Mouse (Mus musculus) MEL (cell line): ENCODE results near the gene AC134908.4. TPM values are rescaled to one million over a fixed set of nuclear protein-coding genes. Genes with fewer than 3 reads are reported as not detected.

Experiments
- DNase-seq: peaks from one replicate; pipeline ENCODE4 v3.0.0; 2011; ENCODE audit warnings: low read depth, low spot score
- H3K27ac ChIP-seq: 2 replicates; pipeline ENCODE4 v1.5.1; 2012; ENCODE audit warnings: low read depth, mild to moderate bottlenecking, control low read depth, low read length, moderate library complexity; ENCODE audit not compliant: control insufficient read depth
- H3K27me3 ChIP-seq, 2 experiments: fragments of 150-350 bp in 1 of 2; sonication (generic) in 1 of 2; 2 replicates each; pipeline ENCODE4 v1.6.1; 2012; ENCODE audit warnings: low read length in 2 of 2, mild to moderate bottlenecking in 2 of 2, improper control_type of control experiment in 1 of 2, moderate library complexity in 1 of 2; ENCODE audit not compliant: insufficient read depth in 2 of 2, control insufficient read depth in 1 of 2
- H3K36me3 ChIP-seq, 2 experiments: 2 replicates each; pipeline ENCODE4 v1.6.1; 2012 to 2014; ENCODE audit warnings: low read length in 2 of 2, improper control_type of control experiment in 1 of 2, inconsistent platforms in 1 of 2, mild to moderate bottlenecking in 1 of 2; ENCODE audit not compliant: insufficient read depth in 2 of 2, control insufficient read depth in 1 of 2
- H3K4me1 ChIP-seq, 2 experiments: fragments of 150-350 bp in 1 of 2; sonication (generic) in 1 of 2; 2 replicates each; pipeline ENCODE4 v1.6.1; 2012; ENCODE audit warnings: low read length in 2 of 2, improper control_type of control experiment in 1 of 2, mild to moderate bottlenecking in 1 of 2; ENCODE audit not compliant: insufficient read depth in 2 of 2, control insufficient read depth in 1 of 2
- H3K4me3 ChIP-seq, 2 experiments: fragments of 150-350 bp in 1 of 2; sonication (generic) in 1 of 2; 2 replicates each; pipeline ENCODE4 v1.5.1; 2012; ENCODE audit warnings: low read depth in 2 of 2, low read length in 2 of 2, mild to moderate bottlenecking in 2 of 2, moderate library complexity in 2 of 2, control low read depth in 1 of 2, improper control_type of control experiment in 1 of 2; ENCODE audit not compliant: control insufficient read depth in 1 of 2, insufficient read depth in 1 of 2
- H3K79me2 ChIP-seq: 2 replicates; pipeline ENCODE4 v1.6.1; 2012; ENCODE audit warnings: mild to moderate bottlenecking, low read length, moderate library complexity; ENCODE audit not compliant: control insufficient read depth, poor library complexity, insufficient read depth
- H3K9ac ChIP-seq: 2 replicates; pipeline ENCODE4 v1.6.1; 2012; ENCODE audit warnings: low read depth, mild to moderate bottlenecking, control low read depth, low read length, moderate library complexity; ENCODE audit not compliant: control insufficient read depth, poor library complexity, severe bottlenecking
- H3K9me3 ChIP-seq: fragments of 150-350 bp; sonication (generic); replicated peaks from 2 replicates; pipeline ENCODE4 v1.6.1; 2012; ENCODE audit warnings: mild to moderate bottlenecking, low read length, improper control_type of control experiment, moderate library complexity; ENCODE audit not compliant: insufficient read depth
- BHLHE40 ChIP-seq: IDR thresholded peaks from 2 replicates; pipeline ENCODE4 v1.6.1; 2012; ENCODE audit warnings: low read depth, mild to moderate bottlenecking, inconsistent platforms, low read length, improper control_type of control experiment, borderline replicate concordance
- ELF1 ChIP-seq: IDR thresholded peaks from 2 replicates; pipeline ENCODE4 v1.6.1; 2014; ENCODE audit warnings: low read depth, mild to moderate bottlenecking, inconsistent platforms, low read length, improper control_type of control experiment, moderate library complexity
- EP300 ChIP-seq, 2 experiments: IDR thresholded peaks; 2 replicates each; pipeline ENCODE4 v1.6.1; 2011; ENCODE audit warnings: improper control_type of control experiment in 2 of 2, low read length in 2 of 2, low read depth in 1 of 2, mild to moderate bottlenecking in 1 of 2
- ETS1 ChIP-seq: IDR thresholded peaks from 2 replicates; pipeline ENCODE4 v1.6.1; 2012; ENCODE audit warnings: low read depth, mild to moderate bottlenecking, inconsistent platforms, low read length, improper control_type of control experiment, moderate library complexity
- GABPA ChIP-seq: IDR thresholded peaks from 2 replicates; pipeline ENCODE4 v1.6.1; 2012; ENCODE audit warnings: low read depth, mild to moderate bottlenecking, inconsistent platforms, low read length, improper control_type of control experiment, moderate library complexity
- HCFC1 ChIP-seq: IDR thresholded peaks from 2 replicates; pipeline ENCODE4 v1.6.1; 2012; ENCODE audit warnings: low read depth, mild to moderate bottlenecking, inconsistent platforms, low read length, improper control_type of control experiment, moderate library complexity
- MAFK ChIP-seq: IDR thresholded peaks from 2 replicates; pipeline ENCODE4 v1.6.1; 2011; ENCODE audit warnings: low read depth, mild to moderate bottlenecking, low read length, improper control_type of control experiment, borderline replicate concordance
- MAZ ChIP-seq: IDR thresholded peaks from 2 replicates; pipeline ENCODE4 v1.6.1; 2012; ENCODE audit warnings: low read depth, mild to moderate bottlenecking, inconsistent platforms, low read length, improper control_type of control experiment
- MEF2A ChIP-seq: IDR thresholded peaks from 2 replicates; pipeline ENCODE4 v1.6.1; 2014; ENCODE audit warnings: low read depth, mild to moderate bottlenecking, inconsistent platforms, low read length, improper control_type of control experiment; ENCODE audit not compliant: poor library complexity, insufficient replicate concordance, severe bottlenecking; ENCODE audit errors: extremely low read depth
- MXI1 ChIP-seq: IDR thresholded peaks from 2 replicates; pipeline ENCODE4 v1.6.1; 2011; ENCODE audit warnings: mild to moderate bottlenecking, low read depth, low read length, improper control_type of control experiment
- MYB ChIP-seq: IDR thresholded peaks from 2 replicates; pipeline ENCODE4 v1.6.1; 2011; ENCODE audit warnings: mild to moderate bottlenecking, low read depth, low read length, improper control_type of control experiment
- NELFE ChIP-seq: IDR thresholded peaks from 2 replicates; pipeline ENCODE4 v1.6.1; 2011; ENCODE audit warnings: low read depth, low read length, improper control_type of control experiment
- POLR2A ChIP-seq, 2 experiments: IDR thresholded peaks; 2 replicates each; pipeline ENCODE4 v1.6.1; 2011 to 2012; ENCODE audit warnings: low read length in 2 of 2, mild to moderate bottlenecking in 2 of 2, control low read depth in 1 of 2, improper control_type of control experiment in 1 of 2, low read depth in 1 of 2, moderate library complexity in 1 of 2; ENCODE audit not compliant: control insufficient read depth in 1 of 2, insufficient read depth in 1 of 2, poor library complexity in 1 of 2
- RAD21 ChIP-seq: IDR thresholded peaks from 2 replicates; pipeline ENCODE4 v1.6.1; 2011; ENCODE audit warnings: mild to moderate bottlenecking, low read depth, low read length, improper control_type of control experiment
- SIN3A ChIP-seq: IDR thresholded peaks from 2 replicates; pipeline ENCODE4 v1.6.1; 2012; ENCODE audit warnings: low read length, improper control_type of control experiment, inconsistent platforms
- SMC3 ChIP-seq: IDR thresholded peaks from 2 replicates; pipeline ENCODE4 v1.6.1; 2011; ENCODE audit warnings: low read depth, low read length, improper control_type of control experiment
- TAL1 ChIP-seq: IDR thresholded peaks from 2 replicates; pipeline ENCODE4 v1.6.1; 2012; ENCODE audit warnings: mild to moderate bottlenecking, inconsistent platforms, low read length, moderate library complexity, mixed read lengths
- TBP ChIP-seq: IDR thresholded peaks from 2 replicates; pipeline ENCODE4 v1.8.0; 2011; ENCODE audit warnings: low read depth, low read length, improper control_type of control experiment
- UBTF ChIP-seq: IDR thresholded peaks from 2 replicates; pipeline ENCODE4 v1.6.1; 2012; ENCODE audit warnings: low read depth, mild to moderate bottlenecking, inconsistent platforms, low read length, improper control_type of control experiment, moderate library complexity, borderline replicate concordance; ENCODE audit not compliant: insufficient read depth
- USF1 ChIP-seq: IDR thresholded peaks from 2 replicates; pipeline ENCODE4 v1.6.1; 2014; ENCODE audit warnings: low read depth, mild to moderate bottlenecking, inconsistent platforms, low read length, improper control_type of control experiment, moderate library complexity
- ZKSCAN1 ChIP-seq: IDR thresholded peaks from 2 replicates; pipeline ENCODE4 v1.6.1; 2012; ENCODE audit warnings: low read depth, mild to moderate bottlenecking, inconsistent platforms, low read length, improper control_type of control experiment, moderate library complexity
- ZMIZ1 ChIP-seq: IDR thresholded peaks from 2 replicates; pipeline ENCODE4 v1.6.1; 2012; ENCODE audit warnings: low read depth, mild to moderate bottlenecking, inconsistent platforms, low read length, improper control_type of control experiment, moderate library complexity
- polyA plus RNA-seq, 2 experiments: library from polyadenylated mRNA; stranded (reverse) in 1 of 2; unstranded in 1 of 2; fragments of >175 nt in 1 of 2; fragments of >200 nt in 1 of 2; gene quantifications; 2 replicates each; pipeline versions ENCODE4 v1.2.1 to v1.2.4; 2012; ENCODE audit warnings: low replicate concordance in 2 of 2, low read depth in 1 of 2; ENCODE audit not compliant: insufficient read length in 2 of 2, insufficient read depth in 1 of 2, missing spikeins in 1 of 2
- total RNA-seq: library from RNA; depleted of rRNA; stranded (reverse); fragments of 300-350 nt; gene quantifications from 2 replicates; pipeline ENCODE4 v1.2.3, GENCODE M21; 2012

AC134908.4 gene
- total and polyA plus RNA-seq, 3 experiments = 0.92 TPM; not detected in 2

GRCm38 (mm10) chr17:25825984-25826570, 30.6 kb upstream of the AC134908.4 start:
- TF ChIP-seq USF1 (no peak), POLR2A (IDR thresholded peaks at IDR 0.05; ENCODE audit: control insufficient read depth in 1 of 2, insufficient read depth in 1 of 2, low read depth in 1 of 2, low read length in 2 of 2, poor library complexity in 1 of 2) (no peak), TAL1 (no peak), EP300 (IDR thresholded peaks at IDR 0.05; ENCODE audit: low read depth in 1 of 2, low read length in 2 of 2) (no peak), ZKSCAN1 (no peak), UBTF (no peak), RAD21 (no peak)
- peaks cover 0 to 12% of the 10 kb centered on the region in 2 experiments; a peak in 2 of 4 replicates for H3K36me3 ChIP-seq
- H3K27me3 ChIP-seq = no peaks in the 10 kb centered on the region
- no peak for DNase-seq
- no peak overlapping the region for H3K9ac ChIP-seq
- no peak overlapping the region for H3K4me3 ChIP-seq
- H3K9me3 ChIP-seq = no peaks in the 10 kb centered on the region
- no peak overlapping the region for H3K27ac ChIP-seq
- peaks cover 0 to 33% of the 10 kb centered on the region in 2 experiments; a peak in 2 of 4 replicates for H3K4me1 ChIP-seq
- peaks cover 44% of the 10 kb centered on the region for H3K79me2 ChIP-seq

DNA sequence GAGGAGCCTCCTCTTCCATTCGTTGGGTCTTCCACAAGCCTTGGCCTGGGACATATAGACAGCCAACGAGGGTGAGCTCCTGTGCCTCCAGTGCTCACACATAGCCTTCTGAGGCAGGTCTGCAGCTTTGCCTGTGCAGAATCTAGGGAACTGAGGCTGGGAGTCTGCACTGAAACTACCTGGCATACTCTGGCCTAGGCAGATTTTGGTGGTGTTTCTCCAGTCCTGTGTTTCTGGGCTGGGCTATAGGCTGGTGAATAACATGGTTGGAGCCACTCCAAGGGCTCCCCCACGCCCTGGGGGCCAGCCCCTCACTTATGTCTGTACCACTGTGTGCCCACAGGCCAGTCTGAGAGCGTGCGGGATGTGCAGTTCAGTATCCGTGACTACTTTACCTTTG, 29.9 kb upstream of the AC134908.4 start:
- Histone ChIP-seq H3K4me3 (peak overlapping the region; percentile 73 to 89), H3K27me3 (no peaks in the 10 kb centered on the region; a peak in 1 of 4 replicates), H3K9ac (peak overlapping the region; percentile 63), H3K4me1 (peaks cover 0 to 29% of the 10 kb centered on the region in 2 experiments; a peak in 2 of 4 replicates)
- TF ChIP-seq TBP (no peak), SMC3 (no peak)
- TF ChIP-seq, all 39 proteins: peak for 0
- Histone ChIP-seq H3K27ac (no peak overlapping the region), H3K36me3 (peaks cover 0 to 11% of the 10 kb centered on the region in 2 experiments; a peak in 2 of 4 replicates), H3K9me3 (no peaks in the 10 kb centered on the region), H3K79me2 (peaks cover 38% of the 10 kb centered on the region)
- DNase-seq = no peak

DNA sequence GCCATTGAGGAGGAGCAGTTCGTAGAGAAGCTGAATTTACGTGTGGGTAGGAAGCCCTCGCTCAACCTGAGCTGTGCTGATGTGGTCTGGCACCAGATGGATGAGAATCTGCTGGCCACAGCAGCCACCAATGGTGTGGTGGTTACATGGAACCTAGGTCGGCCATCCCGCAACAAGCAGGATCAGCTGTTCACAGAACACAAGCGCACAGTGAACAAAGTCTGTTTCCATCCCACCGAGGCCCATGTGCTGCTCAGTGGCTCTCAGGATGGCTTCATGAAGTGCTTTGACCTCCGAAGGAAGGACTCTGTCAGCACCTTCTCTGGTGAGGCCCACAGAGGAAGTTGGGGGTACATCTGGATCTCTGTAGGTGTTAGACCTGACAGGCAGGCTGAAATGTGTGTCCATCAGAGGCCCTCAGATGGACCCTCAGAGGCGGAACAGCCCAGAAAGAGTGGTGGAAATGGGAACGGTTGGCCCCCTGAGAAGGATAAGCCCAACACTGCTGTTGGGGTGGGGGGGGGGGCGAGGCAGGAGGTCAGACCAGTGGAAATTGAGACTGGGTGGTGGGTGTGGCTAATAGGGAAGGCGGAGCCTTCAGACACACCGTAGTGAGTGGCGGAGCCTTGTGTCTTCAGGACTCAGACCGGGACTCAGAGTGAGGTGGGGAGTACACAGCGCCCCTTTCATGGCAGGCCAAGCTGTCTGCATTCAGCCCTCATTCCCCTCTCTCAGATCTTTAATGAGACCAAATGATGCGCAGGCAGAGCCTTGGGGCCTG, 29.1 kb upstream of the AC134908.4 start:
- Histone ChIP-seq H3K4me1 (peaks cover 0 to 21% of the 10 kb centered on the region in 2 experiments; a peak in 2 of 4 replicates), H3K9ac (peak overlapping the region; percentile 72), H3K4me3 (peak overlapping the region; percentile 73 to 89), H3K27ac (peak overlapping the region; percentile 40), H3K27me3 (no peaks in the 10 kb centered on the region; a peak in 1 of 4 replicates), H3K79me2 (peaks cover 32% of the 10 kb centered on the region), H3K36me3 (peaks cover 0 to 7% of the 10 kb centered on the region in 2 experiments; a peak in 2 of 4 replicates), H3K9me3 (no peaks in the 10 kb centered on the region)
- DNase-seq = peak; percentile 81
- TF ChIP-seq MYB (no peak), TAL1 (no peak), MAZ (0 out of 2 replicates have a peak, but pooled peaks have one; percentile 34), MEF2A (no peak), HCFC1 (0 out of 2 replicates have a peak, but pooled peaks have one; percentile 39), SIN3A (peak; percentile 73), ZKSCAN1 (no peak), NELFE (peak; percentile 32), USF1 (no peak), ELF1 (no peak), BHLHE40 (no peak), MXI1 (peak; percentile 26), GABPA (no peak), MAFK (no peak), ZMIZ1 (0 out of 2 replicates have a peak, but pooled peaks have one; percentile 26), POLR2A (IDR thresholded peaks at IDR 0.05; ENCODE audit: control insufficient read depth in 1 of 2, insufficient read depth in 1 of 2, low read depth in 1 of 2, low read length in 2 of 2, poor library complexity in 1 of 2) (no peak; a peak in 1 of 4 replicates), RAD21 (no peak), ETS1 (no peak)
